Mouse (Mus musculus) C2C12 (cell line): ENCODE results near the gene Olfr987. TPM values are rescaled to one million over a fixed set of nuclear protein-coding genes. Genes with fewer than 3 reads are reported as not detected.
"Not testable (repeated sequence)": the region's sequence is repeated elsewhere in the genome, so short reads cannot be mapped to it uniquely, and the experiment has no call there.

Experiments used
- H3K27me3 ChIP-seq: one replicate; pipeline ENCODE4 v1.6.1; 2011; ENCODE audit not compliant: control insufficient read depth, insufficient read depth, insufficient read length
- H3K36me3 ChIP-seq: one replicate; pipeline ENCODE4 v1.6.1; 2011; ENCODE audit not compliant: control insufficient read depth, insufficient read depth
- H3K4me3 ChIP-seq: one replicate; pipeline ENCODE4 v1.5.1; 2011; ENCODE audit warnings: mild to moderate bottlenecking, control low read depth; ENCODE audit not compliant: poor library complexity, insufficient read depth, severe bottlenecking
- H3K79me2 ChIP-seq: one replicate; pipeline ENCODE4 v1.6.1; 2011; ENCODE audit not compliant: control insufficient read depth, insufficient read depth
- H3K79me3 ChIP-seq: one replicate; pipeline ENCODE4 v1.6.1; 2011; ENCODE audit warnings: low read depth, control low read depth
- H3ac ChIP-seq: one replicate; pipeline ENCODE3; 2011; ENCODE audit warnings: low read depth; ENCODE audit not compliant: control insufficient read depth, insufficient read length
- CEBPB ChIP-seq: IDR thresholded peaks from one replicate; pipeline ENCODE4 v1.6.1; 2011; ENCODE audit warnings: low read depth, mild to moderate bottlenecking, control low read depth, moderate library complexity
- CTCF ChIP-seq: IDR thresholded peaks from one replicate; pipeline ENCODE4 v1.5.1; 2011; ENCODE audit not compliant: control insufficient read depth, insufficient read depth, insufficient read length
- FOSL1 ChIP-seq: IDR thresholded peaks from one replicate; pipeline ENCODE4 v1.8.0; 2011; ENCODE audit warnings: mild to moderate bottlenecking, low read length; ENCODE audit not compliant: poor library complexity, insufficient read depth, severe bottlenecking
- MAX ChIP-seq: IDR thresholded peaks from one replicate; pipeline ENCODE4 v1.6.1; 2011; ENCODE audit warnings: mild to moderate bottlenecking, control low read depth
- MYOD1 ChIP-seq: IDR thresholded peaks from one replicate; pipeline ENCODE4 v1.6.1; 2011; ENCODE audit warnings: low read depth; ENCODE audit not compliant: control insufficient read depth, insufficient read length
- MYOG ChIP-seq: IDR thresholded peaks from one replicate; pipeline ENCODE4 v1.6.1; 2011; ENCODE audit not compliant: control insufficient read depth, insufficient read length; ENCODE audit errors: extremely low read depth
- USF1 ChIP-seq: IDR thresholded peaks from one replicate; pipeline ENCODE4 v1.6.1; 2011; ENCODE audit warnings: low read depth, mild to moderate bottlenecking, control low read depth, moderate library complexity
- long read RNA-seq, 2 experiments: library from polyadenylated mRNA; unstranded; transcript quantifications; one replicate each; pipeline ENCODE4 v2.0.0; 2019 to 2020
- polyA plus RNA-seq: library from polyadenylated mRNA; unstranded; fragments of >200 nt; fragmentation: generic; extraction: Trizol; gene quantifications from one replicate; pipeline ENCODE4 v1.2.1, GENCODE M21; 2012; ENCODE audit warnings: missing spikeins

The Olfr987 gene
- polyA plus RNA-seq: not detected
- long read RNA-seq, experiment 1: 0 reads
- long read RNA-seq, experiment 2: 0 reads

- H3K36me3 ChIP-seq, H3ac ChIP-seq, H3K79me2 ChIP-seq, H3K4me3 ChIP-seq, H3K27me3 ChIP-seq, H3K79me3 ChIP-seq: not testable (repeated sequence)
Measured at GRCm38 (mm10) chr2:85339215-85339614, at the start of gene Olfr987. Gene Olfr987, minus strand, starts transcription at chr2:85339315.

- H3K4me3 ChIP-seq, H3K79me3 ChIP-seq, H3ac ChIP-seq, H3K79me2 ChIP-seq, H3K36me3 ChIP-seq, H3K27me3 ChIP-seq: not testable (repeated sequence)
Measured at GRCm38 (mm10) chr2:85363127-85363526, 24.0 kb upstream of the Olfr987 start, which contains the start of gene Olfr988. Gene Olfr988, minus strand, starts transcription at chr2:85363227.

GRCm38 (mm10) chr2:85339972-85340371, 857 bp upstream of the Olfr987 start:
- Histone ChIP-seq H3ac (no peak overlapping the region), H3K36me3 (no peaks in the 10 kb centered on the region), H3K79me3 (no peaks in the 10 kb centered on the region), H3K79me2 (no peaks in the 10 kb centered on the region), H3K27me3 (no peaks in the 10 kb centered on the region), H3K4me3 (no peak overlapping the region)
- TF ChIP-seq FOSL1: no peak
- TF ChIP-seq MYOG: no peak
- no peak for TF ChIP-seq CTCF
- TF ChIP-seq USF1: no peak
- no peak for TF ChIP-seq MYOD1
- TF ChIP-seq CEBPB: no peak
- no peak for TF ChIP-seq MAX

GRCm38 (mm10) chr2:85319106-85319505, 20.0 kb downstream of the Olfr987 start:
- H3K27me3 ChIP-seq: no peaks in the 10 kb centered on the region

GRCm38 (mm10) chr2:85285406-85285805, 53.7 kb downstream of the Olfr987 start:
- H3K79me2 ChIP-seq: no peaks in the 10 kb centered on the region
- no peaks in the 10 kb centered on the region for H3K79me3 ChIP-seq
- H3K27me3 ChIP-seq: no peaks in the 10 kb centered on the region
- TF ChIP-seq CEBPB (no peak), USF1 (no peak), CTCF (no peak), FOSL1 (no peak), MAX (no peak), MYOG (no peak), MYOD1 (no peak)
- H3K36me3 ChIP-seq: no peaks in the 10 kb centered on the region
- H3ac ChIP-seq: no peak overlapping the region
- no peak overlapping the region for H3K4me3 ChIP-seq

More at GRCm38 (mm10) chr2:85319106-85319505, 20.0 kb downstream of the Olfr987 start:
- TF ChIP-seq CEBPB (no peak), USF1 (no peak), MYOG (no peak), FOSL1 (no peak), MYOD1 (no peak), MAX (no peak), CTCF (no peak)
- Histone ChIP-seq H3K36me3 (no peaks in the 10 kb centered on the region), H3K79me2 (no peaks in the 10 kb centered on the region), H3ac (no peak overlapping the region), H3K4me3 (no peak overlapping the region), H3K79me3 (no peaks in the 10 kb centered on the region)

GRCm38 (mm10) chr2:85284626-85285025, 54.5 kb downstream of the Olfr987 start:
- Histone ChIP-seq H3ac (no peak overlapping the region), H3K36me3 (no peaks in the 10 kb centered on the region), H3K27me3 (no peaks in the 10 kb centered on the region), H3K4me3 (no peak overlapping the region), H3K79me2 (no peaks in the 10 kb centered on the region), H3K79me3 (no peaks in the 10 kb centered on the region)
- TF ChIP-seq MYOD1 (no peak), USF1 (no peak), FOSL1 (no peak), CEBPB (no peak), MAX (no peak), MYOG (no peak), CTCF (no peak)
